Mouse (Mus musculus) MEL-GATA-1-ER (cell line): ENCODE measurements around the gene Tuba1c.

Source experiments
- DNase-seq: peaks from one replicate; pipeline ENCODE4 v3.0.0-alpha.2; 2012; ENCODE audit warnings: low read depth; ENCODE audit errors: extremely low read depth

The Tuba1c gene

GRCm38 (mm10) chr15:99029619-99030584 lies at the start of gene Tuba1c:
TSS of gene Tuba1c (plus strand) at chr15:99029891.
- peak; percentile 96 for DNase-seq

GRCm38 (mm10) chr15:98980012-98980614 lies 49.6 kb upstream of the Tuba1c start:
- no peak for DNase-seq

DNA sequence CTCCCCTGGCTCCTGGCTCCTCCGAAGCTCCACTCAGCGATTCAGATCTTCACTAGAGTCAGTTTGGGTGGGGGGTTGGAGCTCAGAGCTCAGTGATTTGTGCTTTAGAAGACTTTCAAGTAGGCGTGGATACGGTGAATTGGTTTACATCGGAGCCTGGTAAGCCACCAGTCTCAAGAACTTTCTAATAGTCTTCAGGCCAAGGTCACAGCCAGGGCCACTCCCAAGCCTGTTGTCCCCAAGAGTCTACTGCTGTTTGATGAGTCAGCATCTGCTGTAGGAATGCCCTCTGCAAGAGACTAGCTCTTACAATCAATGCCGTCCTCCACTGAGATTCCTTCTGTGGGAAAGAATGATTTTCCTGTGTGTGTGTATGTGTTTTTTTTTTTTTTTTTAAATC lies 47.6 kb upstream of the Tuba1c start:
- no peak for DNase-seq

DNA sequence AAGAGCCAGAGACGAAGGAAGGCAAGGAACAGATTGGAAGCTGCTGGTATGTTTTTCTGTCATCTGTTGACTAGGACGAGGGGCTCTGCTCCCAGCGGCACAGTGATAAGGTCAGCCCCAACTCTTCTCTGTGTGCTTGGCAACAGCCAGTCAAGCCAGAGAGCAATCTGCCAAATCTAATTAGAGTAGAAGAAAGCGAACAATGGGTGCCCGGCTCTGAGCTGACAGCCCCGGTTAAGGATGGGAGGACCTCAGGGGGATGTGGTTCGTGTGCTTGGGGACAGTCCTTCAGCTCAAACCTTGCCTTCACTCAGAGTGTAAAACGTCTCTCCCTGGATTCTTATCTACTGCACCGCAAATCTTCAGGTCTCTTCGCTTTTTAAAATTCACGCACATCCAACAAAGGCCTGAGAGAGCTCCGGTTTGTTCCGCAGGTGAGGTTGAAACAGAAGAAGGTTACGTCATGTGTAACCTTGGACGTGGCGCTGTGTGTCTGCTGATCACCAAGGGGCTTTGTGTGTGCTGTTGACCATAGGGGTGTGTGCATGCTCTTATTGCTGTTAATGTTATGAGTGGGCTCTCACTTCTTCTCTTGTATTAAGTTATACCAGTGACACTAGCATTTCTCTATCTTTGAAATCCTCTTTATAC lies 46.1 kb upstream of the Tuba1c start:
- no peak for DNase-seq

DNA sequence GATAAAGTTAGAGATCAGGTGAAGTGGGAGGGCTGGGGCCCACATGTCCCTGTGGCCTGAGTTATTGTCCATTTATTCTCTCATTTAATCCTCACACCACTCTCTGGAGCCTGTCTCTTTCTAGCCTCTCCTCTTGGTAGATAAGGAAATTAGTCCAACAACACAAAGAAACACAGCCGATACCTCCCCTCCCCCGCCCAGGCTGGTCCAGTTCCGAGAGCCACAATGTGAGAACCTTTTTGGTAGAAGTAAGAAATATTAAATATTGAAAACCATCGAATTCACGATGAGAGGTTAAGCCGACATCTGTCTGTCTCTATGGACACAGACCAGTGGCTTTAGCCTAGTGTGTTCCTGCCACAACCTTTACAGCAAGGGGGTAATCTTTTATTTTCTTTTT lies 45.0 kb upstream of the Tuba1c start:
- DNase-seq, result no peak

DNA sequence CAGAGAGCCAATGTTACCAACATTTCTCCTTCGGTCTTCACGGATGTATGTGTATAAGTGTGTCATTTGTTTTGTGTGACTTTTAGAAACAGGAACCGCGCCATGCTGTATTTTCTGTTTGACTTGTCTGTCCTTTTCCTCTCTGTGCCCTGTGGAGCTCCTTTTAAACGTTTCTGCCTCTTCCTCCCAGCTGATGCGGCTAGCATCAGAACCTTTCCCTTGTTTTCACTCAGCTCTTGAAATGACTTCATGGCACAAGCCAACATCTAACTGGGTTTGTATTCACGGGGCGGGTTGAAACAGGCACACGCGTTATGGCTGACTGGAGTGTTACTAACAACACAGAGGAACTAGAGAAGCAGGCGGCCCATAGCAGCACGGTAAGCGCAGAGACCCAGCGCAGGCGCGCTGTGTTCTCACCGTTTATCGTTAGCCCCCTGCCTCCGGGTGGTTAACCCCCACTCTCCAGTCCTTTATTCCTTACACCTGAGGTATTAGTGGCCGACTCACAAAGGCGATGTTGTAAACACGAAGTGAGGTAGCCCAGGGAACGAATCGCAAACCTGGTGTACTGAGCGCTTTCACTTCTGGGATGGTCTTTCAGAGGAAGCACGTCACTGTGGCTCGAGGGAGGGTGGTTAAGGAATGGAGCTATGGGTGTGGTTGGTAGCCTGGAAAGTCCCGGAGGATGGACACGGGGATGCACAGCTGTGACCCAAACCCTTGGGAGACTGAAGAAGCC lies 44.3 kb upstream of the Tuba1c start:
- DNase-seq, result peak; percentile 83

- no peak for DNase-seq
These were observed 43.5 kb upstream of the Tuba1c start for GRCm38 (mm10) chr15:98985982-98986715.

- no peak for DNase-seq
These were observed 42.5 kb upstream of the Tuba1c start for GRCm38 (mm10) chr15:98987077-98987630.

GRCm38 (mm10) chr15:98987661-98988181 lies 42.0 kb upstream of the Tuba1c start:
- no peak for DNase-seq

DNA sequence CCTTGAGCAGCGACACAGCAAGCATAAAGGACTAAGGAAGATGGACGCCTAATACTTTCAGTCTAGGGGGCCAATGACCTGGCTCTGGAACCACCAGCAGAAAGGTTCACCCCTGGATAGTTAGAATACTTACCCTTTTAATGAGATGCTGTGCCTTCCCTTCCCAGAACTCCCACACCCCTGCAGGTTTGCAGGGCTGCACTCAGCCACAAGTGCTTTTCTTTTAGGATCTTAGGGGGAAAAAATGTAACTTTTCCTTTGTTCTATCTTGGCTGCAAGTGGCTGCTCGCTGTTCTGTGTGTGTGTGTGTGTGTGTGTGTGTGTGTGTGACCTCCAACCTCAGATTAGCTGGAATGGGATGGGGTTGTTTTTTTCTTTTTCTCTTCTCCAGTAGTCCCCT lies 40.9 kb upstream of the Tuba1c start:
- no peak for DNase-seq

GRCm38 (mm10) chr15:98989701-98990430 lies 39.8 kb upstream of the Tuba1c start:
- no peak for DNase-seq

DNA sequence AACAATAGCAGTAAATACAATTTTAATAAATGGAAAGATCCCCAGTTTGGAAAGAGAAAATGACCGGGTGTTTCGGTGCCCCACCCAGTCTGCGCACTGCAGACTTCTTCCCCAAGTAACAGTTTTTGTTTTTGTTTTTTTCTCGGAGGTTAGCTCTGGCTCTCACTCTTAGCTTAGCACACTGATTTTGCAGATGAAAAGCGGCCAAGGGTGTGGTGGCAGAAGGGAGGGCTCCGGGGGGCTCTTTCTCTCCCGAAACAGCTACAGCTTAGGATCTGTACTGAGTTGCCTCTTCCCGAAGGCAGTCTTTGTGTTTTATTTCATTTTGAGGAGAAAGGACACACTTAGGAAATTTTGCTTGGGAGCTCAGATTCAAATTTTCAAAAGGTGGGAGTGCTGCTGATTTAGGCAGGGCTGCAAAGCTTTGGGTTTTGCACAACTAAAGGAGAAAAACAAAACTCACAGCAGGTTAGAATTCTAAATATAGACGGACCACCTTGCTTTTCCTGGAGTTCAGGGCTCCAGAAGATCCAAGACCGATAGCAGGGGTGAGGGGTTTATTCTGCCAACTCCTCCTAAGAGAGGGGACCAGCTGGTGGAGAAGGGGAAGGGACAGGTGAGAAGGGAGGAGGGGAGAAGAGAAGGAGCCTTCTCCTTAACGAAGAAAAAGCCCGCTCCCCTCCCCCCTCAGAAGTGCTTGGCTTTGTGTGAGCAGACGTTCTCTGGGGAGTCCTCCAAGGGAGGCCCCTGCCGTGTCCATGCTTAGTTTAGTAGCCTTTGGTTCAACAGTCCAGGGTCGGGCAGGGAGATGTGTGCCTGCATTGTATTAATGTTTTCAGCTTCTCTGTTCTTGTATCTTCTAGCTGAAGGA lies 38.8 kb upstream of the Tuba1c start:
- DNase-seq, result no peak

GRCm38 (mm10) chr15:98991540-98992050 lies 38.1 kb upstream of the Tuba1c start:
- no peak for DNase-seq

- DNase-seq, result peak; percentile 97
These were observed 37.4 kb upstream of the Tuba1c start for GRCm38 (mm10) chr15:98992086-98992912.

DNA sequence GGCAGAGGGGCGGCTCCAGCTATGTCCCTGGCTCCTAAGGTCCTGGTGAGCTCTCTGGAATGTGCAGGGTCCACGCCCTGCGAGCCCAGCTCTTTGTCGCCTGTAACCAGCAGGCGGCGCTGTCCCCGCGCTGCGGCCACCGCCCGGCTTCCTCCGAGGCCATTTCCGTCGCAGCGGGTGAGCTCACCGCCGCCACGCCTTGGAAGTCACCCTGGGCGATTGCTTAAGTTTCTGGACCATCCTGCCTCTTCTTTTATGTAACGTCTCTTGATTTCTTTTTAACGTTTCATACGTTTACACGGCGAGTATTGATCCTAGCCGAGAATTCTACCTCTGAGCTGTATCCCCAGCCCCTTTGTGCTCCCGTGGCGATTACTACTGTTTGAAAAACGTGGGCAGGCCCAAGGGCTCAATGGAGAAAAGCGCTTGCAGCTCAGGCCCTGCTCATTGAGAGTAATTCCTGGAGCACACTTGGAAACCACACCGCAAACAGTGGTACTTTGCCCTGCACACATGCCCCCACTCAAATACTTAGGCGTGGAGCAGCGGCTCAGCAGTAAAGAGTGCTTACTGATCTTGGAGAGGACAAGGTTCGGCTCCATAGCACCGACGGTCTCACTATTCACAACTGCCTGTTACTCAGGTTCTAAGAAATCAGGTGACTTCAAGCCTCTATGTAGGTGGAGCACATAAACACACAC lies 36.4 kb upstream of the Tuba1c start:
- peak; percentile 81 for DNase-seq

DNA sequence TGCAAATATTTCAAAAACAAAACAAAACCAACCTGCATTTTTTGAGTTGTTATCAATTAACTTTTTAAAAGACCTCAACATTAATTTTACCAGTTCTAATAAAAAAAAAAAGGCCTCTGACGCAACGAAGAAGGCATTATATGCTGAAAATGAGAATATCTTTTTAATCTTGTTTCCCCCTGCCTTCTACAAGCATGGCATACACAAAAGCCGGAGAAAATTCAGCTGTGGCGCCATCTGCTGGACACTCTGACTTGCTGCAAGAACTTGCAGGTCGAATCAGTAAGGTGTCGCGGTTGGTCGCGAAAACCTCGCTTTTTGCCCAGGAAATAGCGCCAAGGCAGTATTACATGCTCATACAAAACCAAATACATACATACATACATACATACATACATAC lies 35.8 kb upstream of the Tuba1c start:
- peak; percentile 92 for DNase-seq
